Mouse (Mus musculus) myocyte (in vitro differentiated cells): ENCODE data around the gene Plekhf1.

Experiments used
- E2F4 ChIP-seq: IDR thresholded peaks from one replicate; pipeline ENCODE4 v1.6.1; 2011; ENCODE audit warnings: mild to moderate bottlenecking, control low read depth, moderate library complexity; ENCODE audit not compliant: insufficient read depth
- MAX ChIP-seq: IDR thresholded peaks from one replicate; pipeline ENCODE4 v1.6.1; 2011; ENCODE audit warnings: low read depth, mild to moderate bottlenecking, control low read depth
- POLR2A ChIP-seq: IDR thresholded peaks from one replicate; pipeline ENCODE4 v1.6.1; 2011; ENCODE audit warnings: low read depth, mild to moderate bottlenecking, control low read depth, moderate library complexity; ENCODE audit not compliant: insufficient read length

GRCm38 (mm10) chr7:38205801-38206200 lies 22.0 kb downstream of the Plekhf1 start:
- TF ChIP-seq MAX: no peak
- TF ChIP-seq E2F4: no peak
- no peak for TF ChIP-seq POLR2A
